Mouse (Mus musculus) heart, embryonic 11.5 days (tissue): ENCODE results near the gene Entpd5. TPM values are rescaled to one million over a fixed set of nuclear protein-coding genes. Genes with fewer than 3 reads are reported as not detected.

ENCODE experiments used
- ATAC-seq: fragments of 200-750 bp; cut with Nextera tagmentation; replicated peaks from 2 replicates; pipeline ENCODE4 v1.8.0; 2017; ENCODE audit warnings: moderate library complexity; ENCODE audit not compliant: insufficient number of reproducible peaks, low FRiP score, low TSS enrichment
- H3K27ac ChIP-seq: fragments of 300-500 bp; sonication (generic); 2 replicates; pipeline ENCODE4 v1.5.1; 2014; ENCODE audit warnings: mild to moderate bottlenecking, low read depth, low read length
- H3K27me3 ChIP-seq: fragments of 300-500 bp; sonication (generic); 2 replicates; pipeline ENCODE4 v1.6.1; 2014; ENCODE audit warnings: mild to moderate bottlenecking, low read length, mixed read lengths; ENCODE audit not compliant: control insufficient read depth, insufficient read depth
- H3K36me3 ChIP-seq: fragments of 300-500 bp; sonication (generic); 2 replicates; pipeline ENCODE4 v1.6.1; 2014; ENCODE audit warnings: mild to moderate bottlenecking, low read length, moderate library complexity, mixed read lengths; ENCODE audit not compliant: control insufficient read depth, insufficient read depth
- H3K4me1 ChIP-seq: fragments of 300-500 bp; sonication (generic); 2 replicates; pipeline ENCODE4 v1.6.1; 2014; ENCODE audit warnings: low read length; ENCODE audit not compliant: control insufficient read depth, insufficient read depth
- H3K4me2 ChIP-seq: fragments of 300-500 bp; sonication (generic); 2 replicates; pipeline ENCODE4 v1.6.1; 2014; ENCODE audit warnings: mild to moderate bottlenecking, moderate library complexity
- H3K4me3 ChIP-seq: fragments of 300-500 bp; sonication (generic); 2 replicates; pipeline ENCODE4 v1.5.1; 2014; ENCODE audit warnings: low read depth, low read length
- H3K9ac ChIP-seq: fragments of 300-500 bp; sonication (generic); 2 replicates; pipeline ENCODE4 v1.6.1; 2014; ENCODE audit warnings: mild to moderate bottlenecking, low read depth, low read length, moderate library complexity
- H3K9me3 ChIP-seq: fragments of 300-500 bp; sonication (generic); replicated peaks from 2 replicates; pipeline ENCODE4 v1.6.1; 2016; ENCODE audit warnings: low read length; ENCODE audit not compliant: control insufficient read depth
- WGBS: fragments of 180-500 bp; shearing (Covaris S2); extraction: QIAGEN DNeasy Blood & Tissue Kit; methylation state at CpG from one replicate; pipeline ENCODE4 v1.1.7; 2014; ENCODE audit not compliant: insufficient replicate concordance; 5-methylcytosine and 5-hydroxymethylcytosine counted together
- polyA plus RNA-seq: library from polyadenylated mRNA; unstranded; fragments of >200 nt; fragmentation: Nextera tagmentation; extraction: Ambion mirVana; gene quantifications from 2 replicates; pipeline ENCODE4 v1.2.1, GENCODE M21; 2014

Entpd5 gene
- polyA plus RNA-seq = 26.9 and 29.0 TPM in 2 replicates

- Histone ChIP-seq H3K4me1 (peaks cover 3% of the 10 kb centered on the region; the same call in 1 of the 2 replicates), H3K9me3 (no peaks in the 10 kb centered on the region), H3K27me3 (no peaks in the 10 kb centered on the region), H3K27ac (peak within 1 kb of the TSS; percentile 85), H3K4me2 (peak within 1 kb of the TSS; percentile 89), H3K4me3 (peak within 1 kb of the TSS; percentile 82), H3K9ac (peak within 1 kb of the TSS; percentile 92), H3K36me3 (no peaks in the 10 kb centered on the region)
- 2% methylated on average over 57 of the region's 63 CpGs for whole genome bisulfite sequencing
- peak; percentile 91 for ATAC-seq
Measured at GRCm38 (mm10) chr12:84408819-84409507, at the start of gene Entpd5, which contains the start of gene Bbof1. Gene Entpd5 (minus strand): TSS chr12:84409029. Gene Bbof1 (plus strand): TSS chr12:84409071.

GRCm38 (mm10) chr12:84456911-84457310 lies 48.1 kb upstream of the Entpd5 start:
- no peak for ATAC-seq
- no peaks in the 10 kb centered on the region for H3K9me3 ChIP-seq
- no peak overlapping the region for H3K4me3 ChIP-seq
- H3K27me3 ChIP-seq = no peaks in the 10 kb centered on the region
- H3K4me1 ChIP-seq = no peaks in the 10 kb centered on the region
- H3K4me2 ChIP-seq = no peak overlapping the region
- WGBS = 88% methylated on average over 3 of the region's 3 CpGs
- no peak overlapping the region for H3K9ac ChIP-seq
- H3K36me3 ChIP-seq = peaks cover 11% of the 10 kb centered on the region
- H3K27ac ChIP-seq = no peak overlapping the region

GRCm38 (mm10) chr12:84451801-84452200 lies 43.0 kb upstream of the Entpd5 start:
- Histone ChIP-seq H3K9me3 (no peaks in the 10 kb centered on the region), H3K9ac (peak overlapping the region; percentile 79), H3K4me1 (peaks cover 9% of the 10 kb centered on the region; the same call in 1 of the 2 replicates), H3K27ac (peak overlapping the region; percentile 75), H3K27me3 (no peaks in the 10 kb centered on the region), H3K36me3 (no peaks in the 10 kb centered on the region), H3K4me3 (peak overlapping the region; percentile 87), H3K4me2 (peak overlapping the region; percentile 96)
- ATAC-seq = no peak
- WGBS = under 1% methylated on average over 11 of the region's 11 CpGs

GRCm38 (mm10) chr12:84450718-84451646 lies 42.2 kb upstream of the Entpd5 start, which contains the start of the genes Aldh6a1 and Lin52:
Gene Aldh6a1 (minus strand): TSS chr12:84451004.
Gene Lin52 (plus strand): TSS chr12:84451422.
- Histone ChIP-seq H3K36me3 (no peaks in the 10 kb centered on the region), H3K4me1 (peaks cover 9% of the 10 kb centered on the region; the same call in 1 of the 2 replicates), H3K4me2 (peak within 1 kb of the TSS; percentile 96), H3K9ac (peak within 1 kb of the TSS; percentile 79), H3K27ac (peak within 1 kb of the TSS; percentile 75), H3K4me3 (peak within 1 kb of the TSS; percentile 87), H3K27me3 (no peaks in the 10 kb centered on the region), H3K9me3 (no peaks in the 10 kb centered on the region)
- WGBS = under 1% methylated on average over 49 of the region's 49 CpGs
- peak; percentile 98 for ATAC-seq

GRCm38 (mm10) chr12:84450351-84450717 lies 41.5 kb upstream of the Entpd5 start:
- Histone ChIP-seq H3K27ac (peak overlapping the region; percentile 70), H3K4me1 (peaks cover 9% of the 10 kb centered on the region; the same call in 1 of the 2 replicates), H3K4me2 (peak overlapping the region; percentile 90), H3K9ac (peak overlapping the region; percentile 74), H3K36me3 (no peaks in the 10 kb centered on the region), H3K9me3 (no peaks in the 10 kb centered on the region), H3K4me3 (peak overlapping the region; percentile 87), H3K27me3 (no peaks in the 10 kb centered on the region)
- 0% methylated on average over 6 of the region's 6 CpGs for WGBS
- no peak for ATAC-seq

- Histone ChIP-seq H3K4me2 (peak overlapping the region; percentile 90), H3K27me3 (no peaks in the 10 kb centered on the region), H3K27ac (no peak overlapping the region), H3K36me3 (no peaks in the 10 kb centered on the region), H3K9me3 (no peaks in the 10 kb centered on the region), H3K4me1 (peaks cover 9% of the 10 kb centered on the region; the same call in 1 of the 2 replicates), H3K9ac (peak overlapping the region; percentile 74), H3K4me3 (peak overlapping the region; percentile 87)
- ATAC-seq = no peak
- 40% methylated on average over 10 of the region's 10 CpGs for whole genome bisulfite sequencing
Measured at GRCm38 (mm10) chr12:84449887-84450286, 41.1 kb upstream of the Entpd5 start.

GRCm38 (mm10) chr12:84448181-84448580 lies 39.4 kb upstream of the Entpd5 start:
- H3K9ac ChIP-seq = no peak overlapping the region
- ATAC-seq = no peak
- H3K4me1 ChIP-seq = peaks cover 9% of the 10 kb centered on the region; the same call in 1 of the 2 replicates
- 71% methylated on average over 6 of the region's 6 CpGs for WGBS
- H3K4me3 ChIP-seq = no peak overlapping the region
- H3K27ac ChIP-seq = no peak overlapping the region
- no peak overlapping the region for H3K4me2 ChIP-seq
- H3K27me3 ChIP-seq = no peaks in the 10 kb centered on the region
- no peaks in the 10 kb centered on the region for H3K9me3 ChIP-seq
- no peaks in the 10 kb centered on the region for H3K36me3 ChIP-seq

- no peak overlapping the region for H3K27ac ChIP-seq
- no peaks in the 10 kb centered on the region for H3K9me3 ChIP-seq
- ATAC-seq = no peak
Measured at GRCm38 (mm10) chr12:84447386-84447785, 38.6 kb upstream of the Entpd5 start.

More at GRCm38 (mm10) chr12:84447386-84447785, 38.6 kb upstream of the Entpd5 start:
- H3K4me1 ChIP-seq = peaks cover 9% of the 10 kb centered on the region; the same call in 1 of the 2 replicates
- H3K27me3 ChIP-seq = no peaks in the 10 kb centered on the region
- H3K36me3 ChIP-seq = no peaks in the 10 kb centered on the region
- no peak overlapping the region for H3K9ac ChIP-seq
- WGBS = 79% methylated on average over 1 of the region's 1 CpGs
- no peak overlapping the region for H3K4me3 ChIP-seq
- H3K4me2 ChIP-seq = no peak overlapping the region
